Mouse (Mus musculus): ENCODE results near the gene Rtbdn. TPM values are rescaled to one million over a fixed set of nuclear protein-coding genes. Genes with fewer than 3 reads are reported as not detected.

Gene Rtbdn
- total RNA-seq, 2 experiments from 2014 or later, result 1.5 to 1.8 TPM

GRCm38 (mm10) chr8:84977435-84978247, 30.9 kb downstream of the Rtbdn start:
- no peak for DNase-seq (ENCODE audit: low spot score in 2 of 2)

DNA sequence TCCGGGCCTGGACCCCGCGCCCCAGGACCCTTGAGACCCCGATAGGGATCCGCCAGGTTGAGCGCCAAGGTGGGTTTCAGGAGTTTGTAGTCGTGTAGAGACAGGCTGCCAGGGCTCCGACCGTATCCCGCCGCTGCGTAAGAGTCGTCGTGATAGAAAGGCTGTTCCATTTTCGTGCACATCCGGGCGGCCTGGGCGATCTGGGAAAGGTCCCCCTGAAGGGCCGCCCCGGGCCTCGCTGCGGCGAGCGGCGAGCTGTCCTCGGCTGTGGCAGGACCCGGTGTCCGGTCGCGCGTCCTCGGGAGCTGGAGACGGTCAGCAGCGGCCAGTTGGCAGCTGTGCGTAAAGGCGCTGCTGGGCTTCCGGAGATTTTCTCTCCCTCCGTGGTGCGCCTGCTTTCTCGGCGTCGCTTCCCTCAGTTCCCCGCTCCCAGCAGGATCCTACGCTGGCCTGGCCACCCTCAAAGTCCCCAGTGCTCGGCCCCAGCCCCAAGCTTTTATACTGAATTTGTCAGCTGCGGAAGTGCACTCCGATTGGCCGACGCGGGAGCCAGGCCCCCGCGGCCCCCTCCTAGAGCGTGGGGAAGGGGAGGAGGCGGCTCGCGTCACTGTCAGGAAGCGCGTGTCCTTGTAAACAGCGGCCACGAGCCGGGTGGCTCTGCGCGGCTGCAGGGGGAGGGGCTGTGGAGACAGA, 31.6 kb downstream of the Rtbdn start, which contains the start of gene Junb:
TSS of gene Junb (minus strand) at position 471 of the 693 bp plus-strand sequence.
- DNase-seq (ENCODE audit: low spot score in 2 of 2), result peak; percentile 92 to 97

GRCm38 (mm10) chr8:84979599-84980421, 33.0 kb downstream of the Rtbdn start:
- peak; percentile 88 to 95 for DNase-seq (ENCODE audit: low spot score in 2 of 2)

GRCm38 (mm10) chr8:84980622-84981358, 34.0 kb downstream of the Rtbdn start:
- DNase-seq (ENCODE audit: low spot score in 2 of 2), result no peak

DNA sequence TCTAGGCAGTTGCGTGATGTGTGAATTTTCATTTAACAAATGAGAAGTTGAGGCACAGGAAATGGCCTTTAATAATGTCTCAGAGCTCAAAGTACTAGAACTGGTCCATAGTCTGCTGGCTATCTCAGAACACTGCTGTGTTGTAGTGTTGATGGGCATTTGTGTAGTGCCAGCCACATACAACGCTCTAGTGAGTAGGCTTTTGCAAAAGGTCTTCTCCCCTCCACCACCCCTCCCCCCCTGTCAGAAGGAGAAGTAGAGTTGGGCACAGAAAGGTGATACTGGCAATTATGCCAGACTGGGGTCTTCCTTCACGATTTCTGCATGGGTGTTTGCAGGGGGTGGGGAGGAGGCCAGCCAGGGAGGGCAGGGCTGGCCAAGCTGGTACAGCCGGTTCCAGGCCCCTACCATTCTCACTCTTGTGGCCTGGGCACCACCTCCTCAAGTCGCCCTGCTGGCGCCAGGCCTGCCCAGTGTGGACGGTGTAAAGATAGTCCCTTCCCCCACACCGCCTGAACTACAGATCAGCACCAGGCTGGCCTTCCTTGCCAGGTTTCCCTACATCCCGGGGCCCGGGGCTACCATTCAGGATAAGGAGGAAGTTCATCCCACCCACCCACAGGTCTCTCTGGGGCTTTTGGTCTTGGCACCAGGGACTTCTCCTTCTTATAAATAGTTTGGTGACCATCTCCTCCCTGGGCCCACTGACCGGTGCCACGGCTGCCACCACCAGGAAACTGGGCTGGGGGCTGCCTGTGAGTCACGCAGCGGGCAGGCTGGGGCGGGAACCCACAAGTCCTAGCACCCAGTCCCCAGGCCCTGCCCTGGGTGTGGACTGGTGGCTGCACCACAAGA, 35.1 kb downstream of the Rtbdn start:
- DNase-seq (ENCODE audit: low spot score in 2 of 2), result no peak

DNA sequence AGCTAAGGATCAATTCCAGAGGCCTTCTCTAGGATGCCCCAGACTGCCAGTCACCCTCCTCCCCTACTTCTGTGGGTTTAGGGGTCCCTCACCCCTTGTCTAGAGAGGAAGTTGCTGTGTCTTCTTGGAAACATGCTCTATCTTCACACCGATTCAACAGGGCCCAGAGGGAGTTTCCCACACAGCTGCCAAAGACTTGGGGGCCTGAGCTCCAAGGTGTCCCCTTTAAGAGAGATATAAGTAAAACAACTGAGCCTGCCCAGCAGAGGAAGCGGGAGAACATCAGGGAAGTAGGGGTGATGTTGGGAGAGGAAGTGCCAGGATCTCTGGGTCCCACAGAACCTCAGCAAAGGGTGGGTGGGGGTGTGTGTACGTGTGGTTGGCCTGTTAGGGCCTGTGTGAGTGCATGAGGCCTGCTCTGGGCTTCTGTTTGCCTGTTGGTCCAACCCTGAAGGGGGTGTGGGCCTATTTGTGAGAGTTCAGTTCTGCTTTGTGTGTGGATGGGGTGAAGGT, 35.8 kb downstream of the Rtbdn start:
- no peak for DNase-seq (ENCODE audit: low spot score in 2 of 2)

- no peak for DNase-seq (ENCODE audit: low spot score in 2 of 2)
Observed at GRCm38 (mm10) chr8:84984294-84985048, 37.7 kb downstream of the Rtbdn start.

GRCm38 (mm10) chr8:84985049-84985683, 38.4 kb downstream of the Rtbdn start:
- DNase-seq (ENCODE audit: low spot score in 2 of 2), result no peak

DNA sequence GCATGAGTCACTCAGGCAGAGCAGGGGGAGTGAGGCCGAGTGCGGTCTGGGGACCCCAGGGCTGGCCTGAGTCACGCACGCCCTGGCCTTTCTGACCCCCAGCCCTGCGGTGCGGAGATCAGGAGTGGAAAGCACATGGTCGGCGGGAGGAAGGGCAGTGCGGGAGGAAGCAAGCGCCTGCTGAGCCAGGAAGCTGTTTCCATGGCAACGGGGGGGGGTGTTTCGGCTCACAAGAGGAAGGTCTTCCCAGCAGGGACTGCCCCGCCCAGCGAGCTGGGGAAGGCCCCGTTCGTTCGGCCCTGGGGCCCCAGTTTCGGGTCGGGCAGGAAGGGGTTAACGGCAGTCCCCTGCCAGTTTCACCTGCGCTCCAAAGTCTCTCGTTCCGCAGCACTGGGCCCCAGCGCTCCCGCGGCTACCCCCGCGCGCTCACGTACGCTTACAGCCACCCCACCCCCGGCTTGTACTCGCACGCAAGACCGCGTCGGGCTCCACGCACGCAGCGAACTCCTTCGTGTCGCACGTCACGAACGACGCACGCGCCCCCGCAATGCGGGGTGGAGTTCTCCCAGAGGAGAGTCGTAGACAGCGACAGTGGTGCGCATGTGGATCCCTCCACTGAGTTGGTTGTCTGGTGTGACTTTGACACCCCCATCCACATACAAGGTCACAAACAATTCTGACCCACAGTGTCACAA, 39.0 kb downstream of the Rtbdn start:
- DNase-seq (ENCODE audit: low spot score in 2 of 2), result peak; percentile 90 to 92

- no peak for DNase-seq (ENCODE audit: low spot score in 2 of 2)
Observed at GRCm38 (mm10) chr8:84986379-84986945, 39.7 kb downstream of the Rtbdn start.

DNA sequence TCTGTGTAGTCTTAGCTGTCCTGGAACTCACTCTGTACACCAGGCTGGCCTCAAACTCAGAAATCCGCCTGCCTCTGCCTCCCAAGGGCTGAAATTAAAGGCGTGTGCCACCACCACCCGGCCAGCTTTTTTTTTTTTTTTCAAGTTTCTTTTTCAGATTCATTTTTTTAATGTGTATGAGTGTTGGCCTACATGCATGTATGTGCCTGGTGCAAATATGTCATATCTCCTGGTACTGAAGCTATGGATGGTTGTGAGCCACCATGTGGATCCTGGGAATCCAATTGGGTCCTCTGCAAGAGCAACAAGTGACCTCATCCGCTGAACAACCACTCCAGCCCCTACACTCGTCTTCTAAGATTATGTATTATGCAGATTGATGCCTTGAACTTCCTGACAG, 40.6 kb downstream of the Rtbdn start:
- DNase-seq (ENCODE audit: low spot score in 2 of 2), result no peak

DNA sequence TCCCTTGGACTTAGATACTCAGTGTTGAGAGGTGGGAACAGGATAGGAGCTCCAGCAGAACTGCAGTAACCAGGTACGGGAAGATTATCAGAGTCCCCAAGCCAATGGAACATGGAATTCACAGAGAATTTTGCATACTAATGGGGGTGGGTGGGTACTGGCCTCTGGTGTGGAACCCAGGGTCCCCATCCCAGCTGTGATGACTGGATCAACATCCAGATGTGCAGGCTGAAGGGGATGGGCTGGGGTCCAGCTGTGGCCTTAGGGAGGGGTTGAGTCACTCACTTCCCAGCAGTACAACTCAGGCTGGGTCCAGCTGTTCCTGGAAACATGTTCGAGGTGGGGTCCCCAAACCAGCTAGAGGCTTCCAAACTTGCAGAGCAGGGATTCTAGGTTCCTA, 41.1 kb downstream of the Rtbdn start:
- no peak for DNase-seq (ENCODE audit: low spot score in 2 of 2)

DNA sequence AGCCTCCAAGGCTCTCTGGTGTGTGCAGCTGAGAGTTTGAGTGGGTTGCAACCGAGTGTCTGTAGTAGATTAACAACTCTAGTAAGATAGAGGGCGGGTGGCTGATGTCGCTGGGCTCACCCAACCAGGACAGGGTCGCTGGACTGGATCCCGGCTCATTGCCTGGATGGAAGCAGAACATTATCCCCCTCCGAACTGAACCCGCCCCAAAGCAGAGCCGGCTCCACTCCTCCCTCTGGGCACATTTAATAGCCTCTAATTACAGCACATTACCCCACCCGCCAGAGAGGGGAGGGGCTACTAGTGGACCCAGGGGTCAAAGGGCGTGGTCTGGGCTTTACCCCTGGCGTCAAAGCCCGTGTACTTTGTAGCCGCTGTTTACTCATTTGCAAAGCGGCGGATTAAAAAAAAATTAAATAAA, 42.5 kb downstream of the Rtbdn start:
- DNase-seq (ENCODE audit: low spot score in 2 of 2), result no peak

DNA sequence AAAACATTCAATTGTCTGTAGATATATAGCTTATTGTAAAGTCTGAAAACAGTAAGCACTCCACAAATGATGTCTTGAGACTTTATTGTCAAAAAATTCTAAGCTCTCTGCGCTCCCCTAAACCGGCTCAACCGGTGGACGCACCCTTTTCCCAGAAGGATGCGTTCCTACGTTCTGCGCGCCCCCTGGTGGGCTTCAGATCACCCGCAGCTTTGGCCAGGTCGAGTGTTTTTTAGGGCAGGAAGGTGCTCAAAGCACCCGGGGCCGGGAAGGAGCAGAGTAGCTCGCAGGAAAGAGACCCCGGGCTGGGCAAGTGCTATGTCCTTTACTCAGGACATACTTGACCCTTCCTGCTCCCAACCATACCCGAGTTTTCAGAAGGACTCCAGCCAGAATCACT, 43.0 kb downstream of the Rtbdn start:
- DNase-seq (ENCODE audit: low spot score in 2 of 2), result peak; percentile 90 to 92

GRCm38 (mm10) chr8:84990349-84990748, 43.6 kb downstream of the Rtbdn start, which contains the start of gene Hook2:
Gene Hook2, plus strand, starts transcription at chr8:84990603.
- peak; percentile 96 to 98 for DNase-seq (ENCODE audit: low spot score in 2 of 2)

DNA sequence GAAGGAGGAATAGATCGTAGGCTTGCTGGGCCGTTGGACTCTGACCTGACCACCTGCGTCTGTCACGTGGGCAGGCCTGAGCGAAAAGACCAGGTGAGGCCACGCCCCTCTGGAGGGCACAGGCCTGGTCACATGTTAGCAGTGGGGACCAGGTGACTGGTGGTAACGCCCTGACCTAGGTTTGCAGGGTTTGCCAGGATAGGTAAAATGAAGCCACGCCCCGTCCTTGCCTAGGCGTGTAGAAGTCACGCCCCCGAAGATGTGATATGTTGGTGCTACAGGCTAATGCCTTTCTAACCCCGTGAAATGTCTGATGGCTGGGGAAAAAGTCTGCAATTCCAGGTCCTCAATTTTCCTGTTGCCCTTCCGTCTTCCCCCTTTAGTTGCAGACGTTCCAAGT, 44.0 kb downstream of the Rtbdn start:
- no peak for DNase-seq (ENCODE audit: low spot score in 2 of 2)

- DNase-seq (ENCODE audit: low spot score in 2 of 2), result no peak
Observed at GRCm38 (mm10) chr8:84994375-84994774, 47.6 kb downstream of the Rtbdn start.
